Mouse (Mus musculus) mouse embryonic stem cell (cell line): ENCODE results near the gene Ube2l6.

Experiments
- in situ Hi-C, 2 experiments: fragments of 300-500 bp; cut with MboI; formaldehyde crosslinking; loops; 1 replicate in 1 of 2; 3 replicates in 1 of 2; pipeline ENCODE4 v1.14.3; 2019 to 2020; ENCODE audit warnings: low sequenced_read_pairs in 2 of 2, low pct_unique_long_range_greater_than_20kb in 1 of 2, mixed read lengths in 1 of 2; ENCODE audit not compliant: unreplicated experiment in 1 of 2

Gene Ube2l6

DNA sequence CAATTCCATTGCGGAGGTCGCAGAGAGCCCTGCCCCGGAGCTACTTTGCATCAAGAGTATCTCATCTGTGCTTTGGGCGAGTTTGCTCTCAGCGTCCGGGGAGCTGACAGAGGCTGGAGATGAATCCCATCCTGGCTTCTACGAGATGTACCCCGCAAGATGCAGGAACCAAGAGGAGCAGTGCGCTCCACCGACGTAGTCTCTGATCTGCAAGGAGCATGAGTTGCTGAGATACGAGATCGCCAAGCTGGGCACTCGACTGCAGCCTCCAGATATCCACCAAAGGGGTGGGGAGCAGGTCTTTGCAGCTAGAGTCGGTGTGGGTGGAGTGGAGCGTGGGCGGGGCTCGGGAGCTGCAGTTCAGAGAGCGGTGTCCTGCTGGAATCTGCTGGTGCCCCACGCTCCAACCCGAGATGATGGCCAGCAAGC lies at the start of gene Ube2l6:
Gene Ube2l6, plus strand, starts transcription at position 336 of the 429 bp plus-strand sequence.
- in situ Hi-C loops = no loop called here

DNA sequence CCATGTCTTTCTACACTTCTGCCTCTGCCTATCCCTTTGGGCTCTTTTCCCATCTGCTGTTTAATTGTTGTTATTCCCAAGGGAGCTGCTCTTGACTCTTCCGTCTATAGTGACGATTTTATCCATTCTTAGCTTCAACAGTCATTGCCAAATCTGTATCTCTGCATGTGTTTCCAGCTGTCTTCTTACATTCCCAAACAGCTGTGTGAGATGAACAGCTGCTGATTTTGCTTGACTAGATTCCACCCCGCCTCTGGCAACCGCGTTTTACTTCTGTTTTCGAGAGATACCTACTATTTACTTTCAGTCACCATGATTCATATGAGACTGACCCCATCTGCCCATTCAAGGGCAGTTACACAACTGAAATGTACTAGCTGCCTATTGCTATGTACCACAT lies 48.5 kb upstream of the Ube2l6 start:
- in situ Hi-C loops = no loop called here

DNA sequence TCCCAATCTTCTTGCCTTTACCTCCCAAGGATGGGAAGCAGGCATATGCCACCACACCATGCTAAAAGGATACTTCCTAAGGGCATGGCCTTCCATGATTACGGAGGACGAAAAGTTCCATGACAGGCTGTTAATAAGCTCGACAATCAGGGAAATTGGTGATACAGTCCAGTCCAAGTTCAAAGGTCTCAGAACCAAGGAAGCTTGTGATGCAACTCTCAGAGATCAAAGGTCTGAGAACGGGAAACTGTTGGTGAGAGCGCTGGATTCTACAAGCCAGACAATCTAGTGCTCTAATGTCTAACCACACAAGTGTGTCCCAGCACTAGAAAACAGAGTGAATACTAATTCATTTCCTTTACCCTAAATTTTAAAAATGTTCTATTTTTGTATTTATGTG lies 42.4 kb upstream of the Ube2l6 start:
- in situ Hi-C loops = no loop called here

DNA sequence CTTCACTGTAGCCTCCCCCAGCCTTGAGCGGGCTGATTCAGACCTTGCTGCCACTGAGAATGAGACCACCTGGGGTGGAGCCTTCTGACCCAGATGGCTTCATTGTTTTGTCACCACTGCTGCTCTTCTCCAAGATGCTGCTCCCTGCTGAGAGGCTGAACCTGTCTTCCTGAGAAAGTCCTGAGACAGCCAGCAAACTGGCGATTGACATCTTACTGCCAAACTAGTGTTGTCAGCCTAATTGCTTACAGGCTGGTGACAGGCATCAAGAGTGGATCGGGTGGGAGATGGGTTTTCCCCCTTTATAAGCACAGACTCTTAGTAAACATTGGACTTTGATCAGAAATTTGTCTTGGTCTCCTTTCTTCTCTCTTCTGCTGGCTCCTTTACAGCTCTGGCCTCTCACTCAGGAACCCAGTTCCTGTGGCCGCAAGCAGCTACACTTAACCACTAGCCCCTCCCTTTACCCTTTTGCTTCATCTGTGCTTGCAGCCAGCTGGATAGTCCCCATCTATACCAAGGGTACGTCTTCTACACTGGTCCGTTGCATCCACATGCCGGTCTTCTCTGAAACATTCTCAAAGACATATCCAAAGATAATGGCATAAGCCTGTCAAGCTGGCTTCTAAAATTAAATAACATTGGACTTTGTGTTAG lies 41.5 kb upstream of the Ube2l6 start:
- in situ Hi-C loops = no loop called here

DNA sequence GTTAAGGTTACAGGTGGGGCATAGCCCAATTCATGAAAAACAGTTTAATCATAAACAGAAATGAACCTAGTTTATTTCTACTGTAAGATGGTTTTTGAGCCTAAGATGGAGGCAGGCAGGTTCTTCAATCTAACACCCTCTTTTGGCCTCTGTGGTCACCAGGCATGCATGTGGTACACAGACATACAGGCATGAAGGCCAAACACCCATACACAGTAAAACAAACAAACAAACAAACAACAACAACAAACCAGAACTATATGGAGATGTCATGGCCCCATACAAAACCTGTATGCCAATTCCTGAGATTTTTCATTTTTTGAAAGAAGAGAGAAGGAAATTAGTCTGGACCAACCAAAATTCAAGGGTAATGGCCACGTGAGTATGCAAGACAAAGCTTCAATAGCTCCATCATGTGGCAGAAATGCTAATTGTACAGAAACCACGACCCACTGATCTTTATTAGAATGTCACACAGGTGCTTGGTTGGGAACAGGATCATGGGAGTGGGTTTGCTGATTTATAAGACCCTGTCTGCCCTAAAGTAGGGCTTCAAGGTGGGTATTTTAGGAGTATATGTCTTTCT lies 40.0 kb upstream of the Ube2l6 start:
- in situ Hi-C loops = no loop called here

DNA sequence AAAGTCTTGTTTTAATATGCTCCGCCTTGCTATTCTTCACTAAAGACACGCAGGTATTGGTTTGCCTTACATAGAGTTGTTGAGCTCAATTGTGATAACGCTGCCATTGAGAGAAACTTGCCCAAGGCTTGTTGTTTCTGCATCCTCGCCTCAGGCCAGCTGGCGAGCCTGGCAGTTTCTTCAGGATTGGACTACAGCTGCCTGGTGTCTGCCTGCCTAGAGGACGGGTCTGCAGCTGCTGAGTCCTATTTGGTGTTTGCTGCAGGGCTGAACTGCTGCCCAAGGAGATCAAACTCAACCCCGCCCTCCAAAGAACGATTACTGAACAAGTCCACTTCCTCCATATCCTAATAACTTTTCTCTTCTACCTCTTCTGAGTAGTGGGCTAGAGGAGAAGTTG lies 37.9 kb upstream of the Ube2l6 start:
- in situ Hi-C loops = no loop called here

DNA sequence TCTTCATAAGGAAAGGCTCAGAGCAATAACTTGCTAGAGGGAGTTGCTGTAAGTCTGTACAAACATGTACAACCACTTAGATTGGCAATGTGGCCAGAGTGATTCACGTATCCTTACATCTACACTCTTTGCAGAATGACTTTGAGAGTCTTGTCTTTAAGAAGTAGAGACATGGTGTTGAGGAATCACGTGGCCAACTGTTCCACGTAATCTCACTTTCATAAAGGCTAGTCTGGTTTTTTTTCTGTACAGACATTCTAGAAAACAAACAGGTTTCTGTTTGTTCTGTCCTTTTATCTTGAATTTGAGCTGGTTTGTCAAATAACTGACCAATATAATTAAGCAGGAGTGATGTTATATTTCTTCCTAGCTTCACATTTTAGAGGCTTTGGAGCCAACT lies 37.3 kb upstream of the Ube2l6 start:
- in situ Hi-C loops = no loop called here

DNA sequence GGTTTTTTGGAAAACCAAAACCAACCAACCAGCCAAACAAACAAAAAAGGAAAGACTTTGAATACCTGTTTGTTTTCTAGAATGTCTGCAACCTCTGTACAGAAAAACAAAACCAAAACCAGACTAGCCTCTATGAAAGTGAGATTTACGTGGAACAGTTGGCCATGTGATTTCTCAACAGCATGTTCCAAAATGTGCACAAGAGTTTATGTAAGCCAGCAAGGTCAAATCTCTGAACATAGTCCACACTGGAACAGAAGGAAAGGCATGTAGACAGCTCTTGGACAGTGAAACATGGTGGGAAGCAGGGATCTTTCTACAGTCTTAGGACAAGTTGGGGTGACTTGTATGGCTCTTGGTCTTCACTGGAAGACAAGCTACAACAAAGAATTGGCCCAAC lies 36.8 kb upstream of the Ube2l6 start:
- in situ Hi-C loops = no loop called here

DNA sequence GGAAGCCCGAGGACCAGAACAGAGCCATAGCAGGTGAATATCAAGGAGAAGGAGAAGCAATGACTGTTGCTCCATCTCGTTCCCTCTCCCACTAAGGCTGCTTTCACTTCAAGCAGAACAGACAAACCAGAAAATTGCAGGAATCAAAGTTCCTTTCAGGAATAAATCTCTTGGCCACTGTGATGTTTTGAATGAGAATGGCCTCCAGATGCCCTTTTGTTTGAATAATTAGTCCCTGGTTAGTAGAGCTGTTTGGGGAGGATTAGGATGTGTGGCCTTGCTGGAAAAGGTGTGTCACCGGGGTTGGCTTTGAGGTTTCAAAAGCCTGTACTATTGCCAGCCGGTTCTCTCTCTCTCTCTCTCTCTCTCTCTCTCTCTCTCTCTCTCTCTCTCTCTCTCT lies 36.3 kb upstream of the Ube2l6 start:
- in situ Hi-C loops = no loop called here

DNA sequence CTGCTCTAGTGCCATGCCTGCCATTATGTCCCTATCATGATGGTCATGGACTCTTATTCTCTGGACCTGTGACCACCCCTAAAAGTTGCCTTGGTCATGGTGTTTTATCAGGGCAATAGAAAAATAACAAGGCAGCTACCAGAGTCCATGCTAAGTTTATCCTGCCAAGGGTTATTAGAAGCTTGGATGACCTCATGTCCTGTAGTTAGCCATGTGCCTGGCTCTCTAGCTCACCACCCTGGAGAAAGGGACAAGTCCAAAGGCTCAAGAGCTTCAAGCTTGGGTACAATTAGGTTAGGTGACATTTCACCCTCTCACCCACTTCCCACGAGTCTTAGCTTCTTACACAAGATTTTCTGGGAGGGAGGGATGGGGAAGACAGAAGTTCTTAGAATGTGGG lies 35.8 kb upstream of the Ube2l6 start:
- in situ Hi-C loops = no loop called here

DNA sequence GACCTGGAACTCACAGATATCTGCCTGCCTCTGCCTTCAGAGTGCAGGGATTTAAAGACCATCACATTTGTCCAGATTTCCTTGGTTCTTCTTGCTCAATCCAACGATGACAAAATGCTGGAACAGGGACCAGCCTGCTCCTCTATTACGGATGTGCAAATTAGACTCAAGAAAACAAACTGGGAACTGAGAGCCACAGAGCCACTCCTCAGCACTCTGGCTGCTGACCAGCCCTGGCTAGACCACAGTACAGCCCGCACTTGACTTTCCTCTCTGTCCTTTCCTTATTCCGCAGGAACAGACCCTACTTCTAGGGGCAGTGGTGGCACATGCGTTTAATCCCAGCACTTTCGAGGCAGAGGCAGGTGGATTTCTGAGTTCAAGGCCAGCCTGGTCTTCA lies 28.1 kb upstream of the Ube2l6 start:
- in situ Hi-C loops = no loop called here

DNA sequence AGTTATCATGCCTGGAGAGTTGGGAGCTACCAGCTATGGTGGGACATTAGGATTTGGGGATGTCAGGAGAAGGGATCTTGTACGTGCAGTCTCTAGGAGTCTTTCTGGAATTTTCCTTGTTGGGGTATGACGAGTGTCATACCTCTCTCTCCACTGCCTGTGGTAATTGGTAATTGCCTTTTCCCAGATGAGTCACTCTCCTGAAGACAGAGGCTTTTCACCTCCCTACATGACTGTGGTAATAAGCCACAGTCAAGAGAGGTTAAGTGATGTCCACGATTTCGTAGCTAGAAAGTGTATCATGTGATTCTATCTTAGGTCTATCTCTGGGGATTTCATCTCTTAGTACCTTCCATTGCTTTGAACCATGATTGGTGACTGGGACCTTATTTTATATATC lies 26.2 kb upstream of the Ube2l6 start:
- in situ Hi-C loops = no loop called here

DNA sequence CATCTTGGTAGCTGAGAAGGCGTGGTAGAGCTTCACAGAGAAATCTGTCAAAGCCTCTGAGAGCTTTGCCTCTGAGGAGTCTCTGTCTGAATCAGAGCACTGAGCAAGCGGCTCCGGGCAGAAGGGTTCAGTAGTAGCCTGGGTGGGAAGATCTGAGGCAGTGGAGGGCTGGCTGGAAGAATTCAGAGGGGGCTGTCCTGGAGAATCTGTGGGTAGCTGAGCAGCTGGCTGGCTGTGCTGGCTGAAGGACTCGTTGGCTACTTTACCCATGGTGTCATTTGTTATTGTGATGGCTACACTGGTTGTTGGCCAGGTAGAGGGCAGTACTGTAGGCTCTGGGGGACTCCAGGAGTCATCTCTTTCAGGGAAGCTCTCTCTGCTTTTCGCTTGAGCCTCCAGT lies 25.4 kb upstream of the Ube2l6 start:
- in situ Hi-C loops = no loop called here

DNA sequence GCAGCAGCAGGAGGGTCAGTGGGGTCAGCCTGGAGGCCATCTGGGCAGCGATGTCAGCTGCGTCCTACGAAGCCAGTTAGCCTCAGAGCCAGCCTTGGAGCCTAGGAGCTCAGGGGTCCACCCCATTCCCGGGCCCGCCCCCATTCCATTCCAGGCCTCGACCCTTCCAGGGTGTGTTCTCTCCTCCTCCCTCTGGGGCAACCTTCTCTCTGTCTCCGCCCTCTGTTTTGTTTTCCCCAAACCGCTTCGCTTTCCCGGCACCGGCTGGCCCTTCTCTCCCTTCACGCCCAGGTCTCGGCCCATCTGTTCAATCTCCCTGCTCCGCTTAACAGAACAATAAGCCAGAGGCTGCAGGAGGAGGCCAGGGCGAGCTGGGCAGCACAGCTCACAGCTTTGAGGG lies 23.9 kb upstream of the Ube2l6 start:
- in situ Hi-C loops = no loop called here

DNA sequence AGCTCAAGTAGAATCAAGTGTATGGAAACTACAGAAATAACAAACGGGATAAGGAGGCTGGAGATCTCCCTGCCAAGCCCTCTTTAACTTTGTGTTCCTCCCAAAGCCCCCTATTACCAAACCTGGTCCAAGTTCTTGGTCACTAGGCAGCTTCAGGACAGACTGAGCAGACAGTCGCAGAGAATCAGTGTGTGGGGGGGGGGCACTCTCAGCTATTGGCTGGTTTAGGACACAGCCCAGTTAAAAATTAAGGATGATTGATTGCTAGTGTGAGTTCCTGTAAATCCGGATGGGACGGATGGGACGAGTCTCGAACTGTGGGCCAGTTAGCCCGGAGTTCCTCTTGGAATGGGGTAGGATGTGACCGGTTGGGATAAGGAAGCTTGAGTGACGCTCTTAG lies 23.4 kb upstream of the Ube2l6 start, which contains the start of gene Serping1:
Gene Serping1, minus strand, starts transcription at position 204 of the 400 bp plus-strand sequence.
- in situ Hi-C loops = no loop called here

DNA sequence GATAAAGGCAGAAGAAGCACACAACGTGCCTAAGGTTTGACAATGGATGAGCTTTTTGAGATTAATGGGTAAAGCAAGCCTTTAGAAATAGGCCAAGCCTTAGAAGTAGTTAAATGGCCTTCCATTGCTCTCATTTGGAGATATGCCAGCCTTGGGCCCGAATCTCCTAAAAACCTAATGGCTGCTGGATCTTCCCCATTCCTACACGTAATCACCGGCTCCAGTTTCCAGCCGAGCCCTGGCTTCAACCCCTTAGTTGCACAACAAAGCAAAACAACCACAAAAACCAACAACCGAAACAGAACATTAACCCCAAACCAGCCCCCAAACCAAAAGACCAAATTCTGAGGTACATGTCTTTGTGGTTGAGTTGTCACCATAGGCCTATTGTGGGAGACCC lies 23.0 kb upstream of the Ube2l6 start:
- in situ Hi-C loops = no loop called here

DNA sequence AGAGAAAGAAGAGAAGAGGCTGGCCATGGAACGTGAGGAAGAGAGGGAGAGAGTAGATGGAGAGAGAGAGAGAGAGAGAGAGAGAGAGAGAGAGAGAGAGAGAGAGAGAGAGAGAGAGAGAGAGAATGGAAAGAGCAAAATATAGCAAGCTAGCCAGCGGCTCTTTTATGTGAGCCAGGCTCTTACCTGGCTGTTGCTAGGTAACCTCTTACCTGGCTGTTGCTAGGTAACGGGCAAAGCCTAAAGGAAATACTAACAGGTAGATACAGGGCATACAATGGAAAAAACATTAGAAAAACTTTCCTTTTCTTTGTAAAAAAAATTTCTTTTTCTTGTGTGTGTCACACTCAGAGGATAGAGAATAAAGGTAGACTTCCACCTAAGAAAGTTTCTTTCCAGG lies 20.9 kb upstream of the Ube2l6 start:
- in situ Hi-C loops = no loop called here

DNA sequence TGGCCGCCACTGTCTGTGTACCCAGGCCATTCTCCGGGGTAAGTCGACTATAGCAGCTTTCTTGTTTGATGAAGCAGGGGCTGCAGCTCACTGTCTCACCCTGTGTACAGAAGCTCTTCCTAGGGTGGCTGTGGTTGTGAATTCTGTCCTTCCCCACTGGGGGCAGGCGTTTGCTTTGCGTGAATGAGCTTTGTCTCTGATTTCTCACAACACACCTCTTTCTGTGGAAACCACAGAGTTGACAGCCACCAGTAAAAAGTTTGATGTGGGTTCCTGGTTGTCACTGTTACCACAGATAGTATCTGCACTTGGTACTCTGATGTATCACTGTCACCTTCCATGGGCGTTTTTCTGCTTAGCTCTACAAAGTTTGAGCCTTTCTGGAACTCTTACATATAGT lies 19.4 kb upstream of the Ube2l6 start:
- in situ Hi-C loops = no loop called here

DNA sequence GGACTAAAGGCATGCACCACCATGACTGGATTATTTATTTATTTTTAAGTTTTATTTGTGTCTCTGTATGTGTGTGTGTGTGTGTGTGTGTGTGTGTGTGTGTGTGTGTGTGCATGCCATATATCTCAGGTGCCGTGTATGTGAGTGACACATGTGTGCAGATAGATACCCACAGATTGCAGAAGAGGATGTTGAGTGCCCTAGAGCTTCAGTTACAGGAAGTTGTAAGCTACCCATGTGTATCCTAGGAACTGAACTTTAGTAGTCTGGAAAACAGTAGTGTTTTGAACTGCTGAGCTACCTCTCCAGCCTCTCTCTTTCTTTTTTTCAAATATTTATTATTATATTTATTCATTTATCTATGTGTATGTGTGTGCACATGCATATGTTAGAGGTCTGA lies 15.3 kb upstream of the Ube2l6 start:
- in situ Hi-C loops = no loop called here

DNA sequence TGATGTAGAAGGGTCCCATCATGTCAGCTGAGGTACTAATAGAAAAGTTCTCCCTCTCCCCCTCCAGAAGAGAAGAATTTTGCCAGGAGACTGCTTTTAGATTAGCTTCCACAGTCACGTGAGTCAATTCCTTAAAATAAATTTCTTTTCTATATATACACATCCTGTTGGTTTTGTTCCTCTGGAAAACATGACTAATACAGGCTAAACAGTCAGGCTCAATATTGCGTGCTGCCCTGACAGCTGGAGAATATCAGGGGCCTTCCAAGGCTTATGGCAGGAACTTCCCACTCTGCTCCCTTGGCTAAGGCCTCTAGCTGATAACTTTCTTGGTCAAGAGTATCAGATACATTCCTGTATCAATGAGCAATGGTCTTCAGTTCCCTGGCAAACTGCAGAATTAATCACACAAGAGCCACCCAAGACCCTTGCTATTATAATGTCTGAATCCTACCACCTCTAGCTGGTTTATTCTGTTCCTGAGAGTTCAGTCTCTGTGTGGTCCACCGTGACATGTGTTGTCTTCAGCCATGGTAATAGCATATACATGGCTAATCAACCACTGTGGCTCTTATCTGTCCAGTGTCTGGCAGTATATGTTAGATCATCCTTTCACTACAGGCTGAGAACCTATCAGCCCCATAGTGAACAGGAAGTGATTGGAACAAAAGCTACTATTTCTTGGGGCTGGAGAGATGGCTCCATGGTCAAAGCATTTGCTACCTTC lies 14.6 kb upstream of the Ube2l6 start:
- in situ Hi-C loops = no loop called here
